Mouse (Mus musculus) embryo, embryonic 10.5 days (tissue): ENCODE results near the gene Snph.

Experiments
- DNase-seq: peaks from one replicate; pipeline ENCODE4 v3.0.0-alpha.2; 2015; ENCODE audit warnings: low spot score

Snph gene

DNA sequence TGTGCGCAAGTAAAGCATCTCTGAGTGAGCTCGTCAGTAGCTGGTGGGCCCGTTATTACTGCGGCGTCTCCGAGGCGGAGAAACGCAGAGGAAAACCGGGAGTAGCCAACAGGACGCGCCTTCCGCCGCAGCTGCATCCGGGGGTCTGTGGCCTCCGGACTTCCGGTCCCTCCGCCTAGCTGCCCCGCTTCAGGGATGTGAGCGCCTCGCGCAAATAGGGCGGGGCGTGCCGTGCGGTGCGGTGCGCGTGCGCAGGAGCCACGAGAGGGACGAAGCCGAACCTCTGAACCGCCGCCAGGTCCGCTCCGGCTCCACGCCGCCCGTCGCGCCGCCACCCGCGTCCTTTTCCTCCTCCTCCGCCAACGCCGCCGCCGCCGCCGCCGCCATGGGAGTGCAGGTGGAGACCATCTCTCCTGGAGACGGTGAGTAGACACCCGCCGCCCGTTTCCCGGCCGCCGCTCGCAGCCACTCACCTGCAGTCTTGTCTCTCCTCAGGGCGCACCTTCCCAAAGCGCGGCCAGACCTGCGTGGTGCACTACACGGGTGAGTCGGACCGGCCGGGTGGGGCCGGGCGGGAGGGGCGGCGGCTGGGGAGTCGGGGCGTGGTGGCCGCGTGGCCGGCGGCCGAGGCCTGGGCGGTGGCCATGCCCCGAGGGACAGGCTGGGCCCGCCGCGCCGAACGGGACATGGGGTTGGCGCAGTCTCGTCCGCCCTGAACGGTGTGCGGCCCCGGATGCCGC lies 89.9 kb downstream of the Snph start, which contains the start of gene Fkbp1a:
Fkbp1a (plus strand) TSS at position 161 of the 740 bp plus-strand sequence.
- peak; percentile 95 for DNase-seq
